ENCODE assay signal across 19 mouse cellular contexts in the genomic region with DNA sequence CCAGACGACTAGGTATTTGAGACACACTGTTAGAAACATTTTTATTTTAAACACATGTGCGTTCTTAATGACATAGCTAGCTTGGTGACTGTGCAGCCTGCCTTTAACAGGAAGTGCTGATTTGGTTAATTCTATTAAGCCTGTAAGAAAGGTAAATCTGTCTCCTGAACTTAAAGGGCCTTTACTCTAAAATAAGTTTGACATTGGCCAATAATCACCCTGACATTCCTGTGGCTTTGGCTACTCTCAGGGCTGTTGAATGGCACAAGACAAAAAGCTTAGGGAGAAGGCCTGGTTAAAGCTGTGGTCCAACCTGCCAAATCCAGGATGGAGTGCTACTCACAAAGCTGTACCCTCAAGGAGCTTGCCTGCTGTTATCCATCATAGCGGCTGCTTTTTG.
"Had no signal": no experiment of that assay in that cellular context is flagged by ENCODE, and none has a peak within 500 bp of the region (broad histone marks: within the 10 kb centered on the region; RNA-seq: fewer than 3 reads in every experiment).

No protein-coding gene starts in this region.

- DNase-seq: kidney, adult 9 months; kidney, postnatal 14 days; kidney, postnatal 4 days; left cerebral cortex, postnatal 4 days; lung, adult 18-20 months; lung, postnatal 10 days; lung, postnatal 36 days; thymus, adult 2 months; thymus, postnatal 14 days; thymus, postnatal 4 days had no signal

- H3K4me2 ChIP-seq: liver, embryonic 11.5 days; liver, embryonic 15.5 days; lung, embryonic 15.5 days; midbrain, embryonic 13.5 days; neural tube, embryonic 13.5 days had no signal

- H3K9ac ChIP-seq: liver, embryonic 15.5 days; lung, embryonic 15.5 days; midbrain, embryonic 13.5 days; neural tube, embryonic 13.5 days had no signal

- H3K4me3 ChIP-seq: liver, embryonic 15.5 days; lung, embryonic 15.5 days; megakaryocyte, embryonic 14.5 days; midbrain, embryonic 10.5 days; midbrain, embryonic 13.5 days; myocyte; neural tube, embryonic 13.5 days had no signal

- H3K36me3 ChIP-seq: liver, embryonic 15.5 days; lung, embryonic 15.5 days; midbrain, embryonic 10.5 days; midbrain, embryonic 13.5 days; neural tube, embryonic 13.5 days had no signal

- H3K27ac ChIP-seq: liver, embryonic 15.5 days; lung, embryonic 15.5 days; midbrain, embryonic 10.5 days; midbrain, embryonic 13.5 days; neural tube, embryonic 13.5 days had no signal

- ATAC-seq: midbrain, embryonic 13.5 days; midbrain, embryonic 16.5 days had no signal

- H3K27me3 ChIP-seq: liver, embryonic 15.5 days; lung, embryonic 15.5 days; megakaryocyte, embryonic 14.5 days; midbrain, embryonic 13.5 days; neural tube, embryonic 13.5 days had no signal

- H3K4me1 ChIP-seq: liver, embryonic 15.5 days; lung, embryonic 15.5 days; megakaryocyte, embryonic 14.5 days; midbrain, embryonic 10.5 days; midbrain, embryonic 13.5 days; neural tube, embryonic 13.5 days had no signal

- H3K9me3 ChIP-seq: liver, embryonic 15.5 days; lung, embryonic 15.5 days; megakaryocyte, embryonic 14.5 days; midbrain, embryonic 10.5 days; midbrain, embryonic 13.5 days; neural tube, embryonic 13.5 days had no signal
